Mouse (Mus musculus) myocyte (in vitro differentiated cells): ENCODE results near the gene Apbb1ip. TPM values are rescaled to one million over a fixed set of nuclear protein-coding genes. Genes with fewer than 3 reads are reported as not detected.
A peak's percentile ranks its signal among the peaks of the same experiment; 100 is the strongest.

Experiments
- H3K27me3 ChIP-seq: one replicate; pipeline ENCODE4 v1.6.1; 2011; ENCODE audit not compliant: control insufficient read depth, insufficient read depth, insufficient read length
- H3K36me3 ChIP-seq: one replicate; pipeline ENCODE4 v1.6.1; 2011; ENCODE audit not compliant: control insufficient read depth, insufficient read depth
- H3K4me2 ChIP-seq: one replicate; pipeline ENCODE4 v1.6.1; 2011; ENCODE audit warnings: low read depth, control low read depth
- H3K4me3 ChIP-seq: one replicate; pipeline ENCODE4 v1.5.1; 2011; ENCODE audit warnings: mild to moderate bottlenecking, control low read depth, moderate library complexity
- H3K79me2 ChIP-seq: one replicate; pipeline ENCODE4 v1.6.1; 2011; ENCODE audit not compliant: control insufficient read depth, insufficient read depth
- H3ac ChIP-seq: one replicate; pipeline ENCODE4 v1.6.1; 2011; ENCODE audit not compliant: control insufficient read depth, insufficient read length
- CEBPB ChIP-seq: IDR thresholded peaks from 2 replicates; pipeline ENCODE4 v1.6.1; 2011; ENCODE audit warnings: mild to moderate bottlenecking, moderate library complexity; ENCODE audit not compliant: poor library complexity, insufficient read depth, severe bottlenecking
- E2F4 ChIP-seq: IDR thresholded peaks from one replicate; pipeline ENCODE4 v1.6.1; 2011; ENCODE audit warnings: mild to moderate bottlenecking, control low read depth, moderate library complexity; ENCODE audit not compliant: insufficient read depth
- MAX ChIP-seq: IDR thresholded peaks from one replicate; pipeline ENCODE4 v1.6.1; 2011; ENCODE audit warnings: low read depth, mild to moderate bottlenecking, control low read depth
- MYOD1 ChIP-seq, 3 experiments: IDR thresholded peaks; one replicate each; pipeline ENCODE4 v1.6.1; 2011; ENCODE audit warnings: control low read depth in 2 of 3, low read depth in 2 of 3, mild to moderate bottlenecking in 2 of 3, moderate library complexity in 1 of 3; ENCODE audit not compliant: insufficient read length in 2 of 3, control insufficient read depth in 1 of 3
- MYOG ChIP-seq, 3 experiments: IDR thresholded peaks; one replicate each; pipeline ENCODE4 v1.6.1; 2011; ENCODE audit warnings: control low read depth in 2 of 3, low read depth in 2 of 3, mild to moderate bottlenecking in 2 of 3; ENCODE audit not compliant: insufficient read length in 2 of 3, control insufficient read depth in 1 of 3, insufficient read depth in 1 of 3
- POLR2A ChIP-seq: IDR thresholded peaks from one replicate; pipeline ENCODE4 v1.6.1; 2011; ENCODE audit warnings: low read depth, mild to moderate bottlenecking, control low read depth, moderate library complexity; ENCODE audit not compliant: insufficient read length
- POLR2AphosphoS2 ChIP-seq: IDR thresholded peaks from one replicate; pipeline ENCODE4 v1.6.1; 2011; ENCODE audit warnings: low read depth, control low read depth; ENCODE audit not compliant: insufficient read length
- REST ChIP-seq: IDR thresholded peaks from one replicate; pipeline ENCODE4 v1.6.1; 2011; ENCODE audit warnings: mild to moderate bottlenecking, control low read depth, moderate library complexity; ENCODE audit not compliant: insufficient read depth, insufficient read length
- SRF ChIP-seq: IDR thresholded peaks from one replicate; pipeline ENCODE4 v1.6.1; 2011; ENCODE audit warnings: low read depth; ENCODE audit not compliant: control insufficient read depth, insufficient read length
- TCF12 ChIP-seq: IDR thresholded peaks from one replicate; pipeline ENCODE4 v1.6.1; 2011; ENCODE audit warnings: mild to moderate bottlenecking, control low read depth; ENCODE audit not compliant: poor library complexity, insufficient read depth, severe bottlenecking
- TCF3 ChIP-seq: IDR thresholded peaks from one replicate; pipeline ENCODE4 v1.6.1; 2011; ENCODE audit warnings: low read depth, control low read depth; ENCODE audit not compliant: insufficient read length
- USF1 ChIP-seq: IDR thresholded peaks from one replicate; pipeline ENCODE4 v1.6.1; 2011; ENCODE audit warnings: low read depth, mild to moderate bottlenecking, control low read depth, moderate library complexity
- polyA plus RNA-seq: library from polyadenylated mRNA; unstranded; fragments of >200 nt; fragmentation: generic; extraction: Trizol; gene quantifications from one replicate; pipeline ENCODE4 v1.2.1, GENCODE M21; 2012; ENCODE audit warnings: missing spikeins

Apbb1ip gene
- polyA plus RNA-seq, 1 experiment = 4.9 TPM

- peak; percentile 83 for TF ChIP-seq POLR2A
- peak; percentile 74 for TF ChIP-seq CEBPB
- TF ChIP-seq USF1 = no peak
- no peak for TF ChIP-seq TCF12
- TF ChIP-seq POLR2AphosphoS2 = peak; percentile 66
- no peak for TF ChIP-seq REST
- no peak for TF ChIP-seq MYOD1 (IDR thresholded peaks at IDR 0.05; ENCODE audit: control insufficient read depth in 1 of 3, insufficient read length in 2 of 3, low read depth in 2 of 3)
- TF ChIP-seq MYOG (IDR thresholded peaks at IDR 0.05; ENCODE audit: control insufficient read depth in 1 of 3, insufficient read depth in 1 of 3, insufficient read length in 2 of 3, low read depth in 2 of 3) = no peak
- TF ChIP-seq MAX = no peak
- TF ChIP-seq E2F4 = peak; percentile 79
- TF ChIP-seq TCF3 = no peak
- peak; percentile 58 for TF ChIP-seq SRF
- Histone ChIP-seq H3K79me2 (peaks cover 42% of the 10 kb centered on the region), H3K4me3 (peak within 1 kb of the TSS; percentile 53), H3K4me2 (peak within 1 kb of the TSS; percentile 85), H3ac (peak within 1 kb of the TSS; percentile 35), H3K36me3 (no peaks in the 10 kb centered on the region), H3K27me3 (no peaks in the 10 kb centered on the region)
Observed at GRCm38 (mm10) chr2:22895282-22896273, 121.7 kb downstream of the Apbb1ip start, which contains the start of gene Pdss1. Pdss1 (plus strand) TSS chr2:22895522.

- Histone ChIP-seq H3K4me3 (no peak overlapping the region), H3K36me3 (peaks cover 60% of the 10 kb centered on the region), H3K27me3 (no peaks in the 10 kb centered on the region), H3K4me2 (no peak overlapping the region), H3K79me2 (peaks cover 9% of the 10 kb centered on the region), H3ac (no peak overlapping the region)
- TF ChIP-seq MAX = no peak
- TF ChIP-seq POLR2A = no peak
- TF ChIP-seq TCF12 = no peak
- no peak for TF ChIP-seq SRF
- TF ChIP-seq MYOD1 (IDR thresholded peaks at IDR 0.05; ENCODE audit: control insufficient read depth in 1 of 3, insufficient read length in 2 of 3, low read depth in 2 of 3) = no peak
- TF ChIP-seq MYOG (IDR thresholded peaks at IDR 0.05; ENCODE audit: control insufficient read depth in 1 of 3, insufficient read depth in 1 of 3, insufficient read length in 2 of 3, low read depth in 2 of 3) = no peak
- no peak for TF ChIP-seq E2F4
Observed at GRCm38 (mm10) chr2:22903947-22904346, 130.1 kb downstream of the Apbb1ip start.

GRCm38 (mm10) chr2:22914421-22914820 lies 140.5 kb downstream of the Apbb1ip start:
- Histone ChIP-seq H3K36me3 (peaks cover 37% of the 10 kb centered on the region), H3K4me2 (no peak overlapping the region), H3K27me3 (no peaks in the 10 kb centered on the region), H3K4me3 (no peak overlapping the region), H3K79me2 (no peaks in the 10 kb centered on the region), H3ac (no peak overlapping the region)
- TF ChIP-seq TCF12 = no peak
- TF ChIP-seq USF1 = no peak
- TF ChIP-seq TCF3 = no peak
- no peak for TF ChIP-seq POLR2AphosphoS2
- TF ChIP-seq E2F4 = no peak
- no peak for TF ChIP-seq MYOG (IDR thresholded peaks at IDR 0.05; ENCODE audit: control insufficient read depth in 1 of 3, insufficient read depth in 1 of 3, insufficient read length in 2 of 3, low read depth in 2 of 3)
- TF ChIP-seq REST = no peak
- no peak for TF ChIP-seq POLR2A
- TF ChIP-seq MYOD1 (IDR thresholded peaks at IDR 0.05; ENCODE audit: control insufficient read depth in 1 of 3, insufficient read length in 2 of 3, low read depth in 2 of 3) = no peak
- TF ChIP-seq SRF = no peak
- no peak for TF ChIP-seq CEBPB
- TF ChIP-seq MAX = no peak

- no peaks in the 10 kb centered on the region for H3K27me3 ChIP-seq
- TF ChIP-seq SRF (no peak), CEBPB (no peak), TCF3 (no peak), POLR2A (no peak), USF1 (no peak), MYOD1 (IDR thresholded peaks at IDR 0.05; ENCODE audit: control insufficient read depth in 1 of 3, insufficient read length in 2 of 3, low read depth in 2 of 3) (no peak), E2F4 (no peak), TCF12 (no peak), POLR2AphosphoS2 (no peak)
- H3K79me2 ChIP-seq = no peaks in the 10 kb centered on the region
- H3K4me2 ChIP-seq = no peak overlapping the region
- H3K36me3 ChIP-seq = peaks cover 30% of the 10 kb centered on the region
- H3K4me3 ChIP-seq = no peak overlapping the region
- no peak overlapping the region for H3ac ChIP-seq
Observed at GRCm38 (mm10) chr2:22918651-22919050, 144.8 kb downstream of the Apbb1ip start.

Other genes starting within 250 kb of the Apbb1ip start
- gene Gad2, start 151.9 kb upstream of the Apbb1ip start, polyA plus RNA-seq = not detected
- gene Pdss1, start 121.4 kb downstream of the Apbb1ip start, polyA plus RNA-seq = 5.5 TPM